Mouse (Mus musculus) cerebellum, postnatal 10 days (tissue): ENCODE measurements around the gene Ddx27.
A peak's percentile ranks its signal among the peaks of the same experiment; 100 is the strongest.

Source experiments
- DNase-seq, 2 experiments: peaks; one replicate each; pipeline ENCODE4 v3.0.0; 2021; ENCODE audit warnings: mixed read lengths in 2 of 2

Gene Ddx27

GRCm38 (mm10) chr2:167030507-167030906 is 15.5 kb downstream of the Ddx27 start:
- no peak for DNase-seq

DNA sequence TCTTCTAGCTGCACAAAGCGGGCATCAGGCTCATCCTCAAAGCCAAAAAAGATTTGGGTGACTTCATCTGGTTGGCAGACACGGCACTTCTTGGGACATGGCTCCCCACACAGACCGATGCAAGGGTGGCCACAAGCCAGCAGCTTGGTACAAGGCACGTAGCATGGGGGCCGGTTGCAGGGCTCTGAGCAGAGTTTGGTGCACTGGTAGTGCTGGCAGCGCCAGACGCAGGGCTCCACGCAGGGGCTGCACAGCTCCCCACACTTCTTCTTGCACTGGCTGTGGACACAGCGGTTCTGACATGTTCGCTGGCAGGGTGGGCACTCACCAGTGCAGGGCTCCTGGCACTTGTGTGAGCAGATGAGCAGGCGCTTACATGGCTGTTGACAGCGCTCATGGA is 22.7 kb downstream of the Ddx27 start:
- DNase-seq = peak; percentile 79 to 86

- DNase-seq = peak; percentile 88 to 90
These were observed 23.3 kb downstream of the Ddx27 start for GRCm38 (mm10) chr2:167038297-167038696.

DNA sequence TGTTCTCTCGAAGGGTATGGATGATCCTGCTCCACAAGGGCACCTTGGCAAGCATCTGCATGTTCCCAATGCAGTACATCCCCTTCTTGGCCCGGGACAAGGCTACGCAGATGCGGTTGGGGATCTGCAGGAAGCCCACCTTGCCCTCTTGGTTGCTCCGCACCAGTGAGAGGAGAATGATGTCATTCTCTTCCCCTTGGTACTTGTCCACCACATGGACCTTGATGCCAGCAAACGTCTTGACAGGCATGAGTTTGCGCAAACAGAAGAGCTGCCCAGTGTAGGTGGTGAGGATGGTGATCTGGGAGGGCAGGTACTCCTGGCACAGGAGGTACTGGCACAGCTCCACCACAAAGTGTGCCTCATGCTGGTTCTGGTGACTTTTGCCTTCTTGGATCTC is 23.7 kb downstream of the Ddx27 start:
- DNase-seq = peak; percentile 38 to 53

- DNase-seq = no peak
These were observed 24.4 kb downstream of the Ddx27 start for GRCm38 (mm10) chr2:167039386-167039785.

DNA sequence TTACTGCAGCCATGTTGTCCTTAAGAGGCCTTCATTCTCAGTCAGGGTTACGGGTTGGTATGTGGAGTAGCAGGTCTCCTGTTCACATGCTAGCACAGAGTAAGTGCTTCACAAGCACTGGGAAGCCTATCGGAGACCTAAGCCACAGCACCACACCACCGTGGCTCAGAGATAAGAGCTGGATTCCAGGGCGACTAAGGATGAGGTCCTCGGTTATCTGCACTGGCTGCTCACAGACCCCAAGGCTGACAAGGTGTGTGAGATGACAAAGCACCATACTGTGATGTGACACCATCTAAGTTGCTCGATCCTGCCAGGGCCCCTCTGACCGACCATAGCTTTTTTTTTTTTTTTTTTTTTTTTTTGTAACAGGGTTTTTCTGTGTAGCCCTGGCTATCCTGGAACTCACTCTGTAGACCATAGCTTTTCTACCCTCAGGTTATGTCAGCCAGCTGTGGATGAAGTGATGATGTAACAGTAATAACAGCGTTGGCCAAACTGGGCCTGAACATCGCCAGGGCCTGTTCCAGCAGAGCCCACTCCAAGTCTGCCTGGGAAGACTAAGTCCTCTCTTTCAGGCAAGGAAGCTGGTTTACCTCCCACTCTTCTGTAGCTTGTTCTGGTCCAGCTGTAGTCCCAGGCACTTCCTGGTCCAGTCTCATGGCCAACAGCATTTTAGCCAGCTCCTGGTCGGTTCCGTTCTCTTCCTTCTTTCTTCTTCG is 28.6 kb downstream of the Ddx27 start:
- no peak for DNase-seq

GRCm38 (mm10) chr2:167048223-167048622 is 33.2 kb downstream of the Ddx27 start:
- no peak for DNase-seq

GRCm38 (mm10) chr2:167048698-167049358 is 33.8 kb downstream of the Ddx27 start:
- no peak for DNase-seq

DNA sequence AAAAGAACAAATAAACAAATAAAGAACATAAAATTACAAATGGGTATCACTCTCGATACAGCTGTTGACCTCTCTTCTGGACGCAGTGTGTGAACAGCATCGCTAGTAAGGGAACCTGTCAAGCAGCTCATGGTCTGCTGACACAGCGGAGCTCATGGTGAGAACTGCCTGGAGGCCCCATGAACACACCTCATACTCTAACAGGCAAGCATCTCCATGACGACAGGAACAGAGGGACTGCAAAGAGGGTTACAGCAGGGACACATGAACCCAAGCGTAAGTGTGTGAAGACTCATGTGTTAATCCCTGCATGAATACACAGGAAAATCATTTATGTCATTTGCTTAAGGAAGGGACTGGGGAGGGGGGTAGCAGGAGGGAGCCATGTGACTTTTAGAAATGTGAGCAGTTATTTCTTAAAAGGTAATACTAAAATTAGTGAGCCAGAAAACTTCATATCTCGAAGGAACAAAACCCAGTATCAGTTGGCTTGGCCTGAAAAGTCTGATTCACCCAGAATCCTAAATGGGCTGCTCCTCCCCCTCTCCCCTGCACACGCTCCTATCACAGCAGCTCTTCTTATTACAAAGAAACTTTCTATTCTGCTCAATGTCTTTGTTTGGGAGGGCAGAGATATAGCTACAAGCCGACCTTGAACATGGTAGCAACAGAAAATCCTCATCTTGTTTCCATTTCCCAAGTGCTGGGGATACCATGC is 38.3 kb downstream of the Ddx27 start:
- DNase-seq = no peak

GRCm38 (mm10) chr2:167055386-167055785 is 40.4 kb downstream of the Ddx27 start:
- DNase-seq = peak; percentile 45 to 50

DNA sequence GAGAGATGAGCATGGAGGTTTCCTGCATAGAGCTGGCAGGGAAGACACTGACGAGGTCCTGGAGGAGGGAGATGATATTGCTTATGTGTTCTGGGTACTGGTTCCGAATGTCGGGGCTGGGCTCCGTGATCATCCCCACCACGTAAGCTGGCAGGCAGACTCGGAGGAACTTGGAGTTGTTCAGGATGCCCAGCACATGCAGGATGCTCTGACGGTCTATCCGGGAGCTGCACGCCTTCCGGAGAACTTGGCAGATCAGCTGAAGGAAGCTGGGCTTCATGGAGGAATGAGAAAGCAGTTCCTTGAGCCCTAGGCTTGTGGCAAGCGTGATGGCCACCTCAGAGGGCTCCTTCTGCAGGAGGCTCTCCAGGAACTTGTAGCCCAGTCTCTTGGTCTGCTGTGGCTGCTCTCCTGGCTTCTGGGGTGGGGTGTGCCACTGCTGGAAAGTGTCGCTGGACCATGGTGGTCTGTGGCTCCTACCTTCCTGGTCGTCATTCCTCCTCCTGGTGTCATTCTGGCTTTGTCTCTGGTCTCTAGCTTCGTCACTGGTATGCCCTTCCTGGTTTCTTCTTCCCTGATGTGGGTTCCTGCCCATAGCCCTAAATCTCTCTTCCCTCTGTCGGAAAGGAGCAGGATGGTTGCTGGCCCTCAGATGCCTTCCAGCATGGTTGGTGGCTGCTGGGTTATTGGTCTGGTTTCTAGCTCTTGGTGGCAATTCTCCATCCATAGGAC is 41.4 kb downstream of the Ddx27 start:
- DNase-seq = no peak

- no peak for DNase-seq
These were observed 41.9 kb downstream of the Ddx27 start for GRCm38 (mm10) chr2:167056942-167057323.

GRCm38 (mm10) chr2:167058201-167058600 is 43.2 kb downstream of the Ddx27 start:
- DNase-seq = no peak

DNA sequence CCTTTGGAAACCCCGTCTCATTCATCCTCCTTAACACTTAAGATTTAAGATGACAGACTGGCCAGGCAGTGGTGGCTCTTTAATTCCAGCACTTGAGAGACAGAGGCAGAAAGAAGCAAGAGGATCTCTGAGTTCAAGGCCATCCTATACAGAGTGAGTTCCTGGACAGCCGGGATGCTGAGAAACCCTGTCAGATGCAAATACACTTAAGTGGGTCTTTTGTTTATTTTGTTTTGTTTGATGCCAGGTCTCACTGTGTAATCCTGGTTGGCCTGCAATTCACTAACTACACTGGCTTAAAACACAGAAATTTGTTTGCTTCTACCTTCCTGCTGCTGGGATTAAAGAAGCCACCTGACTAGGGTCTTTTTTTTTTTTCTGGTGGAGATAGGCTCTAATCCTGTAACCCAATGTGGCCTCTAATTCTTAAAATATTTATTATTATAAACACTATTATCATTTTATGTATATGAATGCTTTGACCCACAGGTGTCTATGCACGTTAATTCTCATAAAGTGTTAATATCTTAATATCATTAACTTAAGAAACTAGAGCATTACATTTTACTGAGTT is 43.9 kb downstream of the Ddx27 start:
- no peak for DNase-seq

GRCm38 (mm10) chr2:167059536-167059935 is 44.5 kb downstream of the Ddx27 start:
- DNase-seq = no peak

- no peak for DNase-seq
These were observed 45.0 kb downstream of the Ddx27 start for GRCm38 (mm10) chr2:167059960-167060359.

- DNase-seq = peak; percentile 45 to 70
These were observed 45.4 kb downstream of the Ddx27 start for GRCm38 (mm10) chr2:167060360-167060759.

- no peak for DNase-seq
These were observed 45.8 kb downstream of the Ddx27 start for GRCm38 (mm10) chr2:167060761-167061160.

DNA sequence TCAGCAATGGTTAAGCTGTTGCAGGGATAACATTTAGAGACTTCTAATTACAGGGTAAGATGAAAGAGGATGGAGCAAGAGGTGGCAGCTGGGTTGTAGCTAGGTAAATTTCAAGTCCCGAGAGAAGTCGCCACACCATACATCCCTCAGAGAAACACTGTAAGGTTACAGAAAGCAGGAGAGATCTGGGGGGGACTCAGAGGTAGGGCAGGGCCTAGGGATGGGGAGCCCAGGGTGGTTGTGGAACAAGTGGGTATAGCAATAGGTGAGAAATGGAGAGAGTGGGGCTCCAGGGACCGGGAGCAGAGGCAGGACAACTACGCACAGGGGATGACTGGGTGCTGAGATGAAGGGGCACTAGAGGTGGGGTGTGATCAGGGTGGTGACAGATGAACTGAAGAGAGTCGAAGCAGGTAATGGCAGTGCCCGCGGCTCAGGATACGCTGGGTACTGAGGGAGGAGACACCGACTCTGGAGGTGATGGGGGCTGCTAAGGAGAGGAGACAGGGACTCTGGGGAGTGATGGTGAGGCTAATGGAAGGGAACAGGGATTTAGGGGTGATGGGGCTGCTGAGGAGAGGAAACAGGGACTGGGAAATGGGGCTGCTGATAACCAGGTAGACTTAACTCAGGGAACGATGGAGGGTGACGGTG is 46.5 kb downstream of the Ddx27 start:
- DNase-seq = peak in 1 of 2 experiments; percentile 22

DNA sequence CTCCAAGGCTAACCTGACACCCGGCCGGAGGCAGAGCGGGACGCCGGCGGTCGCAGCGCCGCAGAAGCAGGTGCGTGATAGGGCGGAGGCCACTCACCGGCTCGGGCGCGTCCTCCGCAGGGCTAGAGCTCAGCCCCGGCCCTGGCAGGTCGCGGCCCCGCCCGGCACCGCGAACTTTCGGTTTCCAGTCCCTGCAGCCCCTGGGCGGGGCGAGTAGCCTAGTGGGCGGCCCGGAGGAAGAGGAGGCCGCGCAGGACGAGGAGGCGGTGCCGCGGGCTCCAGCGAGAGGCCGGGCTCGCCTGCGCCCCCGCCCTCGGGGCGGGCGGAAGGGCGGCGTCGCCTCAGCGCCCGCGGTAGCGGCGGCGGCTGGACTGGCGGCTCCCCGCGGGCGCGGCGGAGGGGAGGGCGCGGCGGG is 47.5 kb downstream of the Ddx27 start:
- peak; percentile 87 to 94 for DNase-seq

- DNase-seq = peak; percentile 99
These were observed 48.2 kb downstream of the Ddx27 start, which contains the start of gene Znfx1 for GRCm38 (mm10) chr2:167062965-167063880. Gene Znfx1 (minus strand): TSS chr2:167063015.
